Mouse (Mus musculus) midbrain, embryonic 12.5 days (tissue): ENCODE results near the gene Prss45. TPM values are rescaled to one million over a fixed set of nuclear protein-coding genes. Genes with fewer than 3 reads are reported as not detected.

Source experiments
- ATAC-seq: fragments of 200-750 bp; cut with Nextera tagmentation; 2 replicates; pipeline ENCODE4 v1.8.0; 2017; ENCODE audit warnings: low read depth, moderate TSS enrichment, moderate library complexity; ENCODE audit not compliant: low FRiP score
- H3K27ac ChIP-seq: fragments of 300-500 bp; sonication (generic); replicated peaks from 2 replicates; pipeline ENCODE4 v1.5.1; 2016; ENCODE audit warnings: mild to moderate bottlenecking
- H3K27me3 ChIP-seq: fragments of 300-500 bp; sonication (generic); 2 replicates; pipeline ENCODE4 v1.6.1; 2016; ENCODE audit warnings: mild to moderate bottlenecking
- H3K36me3 ChIP-seq: fragments of 300-500 bp; sonication (generic); 2 replicates; pipeline ENCODE4 v1.6.1; 2016
- H3K4me1 ChIP-seq: fragments of 300-500 bp; sonication (generic); 2 replicates; pipeline ENCODE4 v1.6.1; 2016
- H3K4me2 ChIP-seq: fragments of 300-500 bp; sonication (generic); replicated peaks from 2 replicates; pipeline ENCODE4 v1.6.1; 2016; ENCODE audit warnings: mild to moderate bottlenecking, moderate library complexity
- H3K4me3 ChIP-seq: fragments of 300-500 bp; sonication (generic); 2 replicates; pipeline ENCODE4 v1.5.1; 2016; ENCODE audit warnings: mild to moderate bottlenecking
- H3K9ac ChIP-seq: fragments of 300-500 bp; sonication (generic); replicated peaks from 2 replicates; pipeline ENCODE4 v1.6.1; 2016; ENCODE audit warnings: mild to moderate bottlenecking, moderate library complexity
- H3K9me3 ChIP-seq: fragments of 300-500 bp; sonication (generic); 2 replicates; pipeline ENCODE4 v1.6.1; 2016; ENCODE audit warnings: mild to moderate bottlenecking
- WGBS: fragments of 180-500 bp; shearing (Covaris S2); methylation state at CpG from one replicate; pipeline ENCODE4 v1.1.7; 2016; 5-methylcytosine and 5-hydroxymethylcytosine counted together
- polyA plus RNA-seq: library from polyadenylated mRNA; unstranded; fragments of >200 nt; fragmentation: Nextera tagmentation; extraction: Ambion mirVana; gene quantifications from 2 replicates; pipeline ENCODE4 v1.2.1, GENCODE M21; 2016

Prss45 gene
- polyA plus RNA-seq, 1 experiment from 2014 or later = not detected

DNA sequence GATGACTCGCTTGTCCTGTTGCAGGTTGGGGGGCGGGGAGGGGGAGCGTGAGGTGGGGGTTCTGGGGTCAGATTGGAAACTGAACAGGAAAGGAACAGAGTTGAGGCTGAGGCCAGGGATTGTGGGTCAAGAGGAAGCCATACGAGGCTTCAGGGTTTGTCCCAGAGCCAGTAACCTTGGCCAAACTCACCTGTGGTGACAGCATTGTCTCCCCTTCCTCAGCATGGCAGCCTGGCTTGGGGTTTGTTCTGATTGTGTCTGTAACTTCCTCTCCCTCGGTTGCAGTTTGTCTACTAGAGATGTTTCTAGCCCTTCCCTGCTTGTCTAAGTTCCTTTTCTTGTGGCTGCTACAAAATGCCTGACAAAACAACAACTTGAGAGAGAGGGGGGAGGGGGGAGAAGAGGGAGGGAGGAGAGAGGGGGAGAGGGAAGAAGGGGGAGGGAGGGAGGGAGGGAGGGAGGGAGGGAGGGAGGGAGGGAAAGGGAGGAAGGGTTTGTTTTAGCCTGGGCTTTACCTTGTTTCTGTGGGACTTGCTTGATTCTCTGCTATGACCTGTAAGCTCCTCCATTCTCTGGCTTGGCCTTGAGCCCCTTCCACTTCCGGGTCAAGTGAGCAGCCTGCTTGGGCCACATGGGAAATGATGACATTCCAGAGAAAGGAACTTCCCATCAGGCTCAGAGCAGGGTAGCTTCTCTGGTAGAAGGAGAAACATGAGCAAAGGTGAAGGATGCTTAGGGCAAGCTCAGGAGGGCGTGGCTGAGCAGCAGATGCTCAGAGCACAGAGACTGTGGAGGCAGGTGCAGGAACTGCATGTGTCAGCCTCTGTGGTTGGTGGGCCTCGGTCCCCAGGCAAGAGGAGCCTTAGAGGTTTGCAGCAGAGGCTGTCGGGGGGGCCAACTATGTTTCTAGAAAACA lies 53.3 kb downstream of the Prss45 start:
- Histone ChIP-seq H3K27me3 (peaks cover 5% of the 10 kb centered on the region; the same call in 1 of the 2 replicates), H3K4me3 (no peak overlapping the region), H3K9ac (no peak overlapping the region), H3K27ac (no peak overlapping the region), H3K4me2 (no peak overlapping the region), H3K4me1 (0 out of 2 replicates have a peak, but pooled peaks cover 5% of the 10 kb centered on the region), H3K9me3 (no peaks in the 10 kb centered on the region), H3K36me3 (no peaks in the 10 kb centered on the region)
- 76% methylated on average over 9 of the region's 9 CpGs for WGBS
- no peak for ATAC-seq

DNA sequence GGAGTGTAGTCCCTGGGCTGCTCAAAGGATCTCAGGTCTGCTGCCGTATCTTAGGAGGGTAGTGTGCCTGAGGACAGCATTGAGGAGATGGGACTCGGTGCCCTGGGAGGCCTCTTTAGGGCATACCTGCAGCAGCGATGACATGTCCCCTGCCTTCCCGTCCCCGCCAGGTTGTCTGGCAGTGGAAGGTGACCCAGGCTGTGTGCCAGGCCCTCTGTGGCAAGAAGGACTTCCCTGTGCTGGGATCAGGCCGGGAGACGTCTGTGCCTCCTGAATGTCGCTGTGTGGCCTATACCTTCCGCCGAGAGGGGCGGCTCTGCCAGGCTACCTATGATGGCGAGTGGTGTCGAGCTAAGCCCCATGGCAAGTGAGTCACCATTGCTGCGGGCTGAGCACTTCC lies 54.5 kb downstream of the Prss45 start:
- no peak overlapping the region for H3K4me2 ChIP-seq
- ATAC-seq = no peak
- WGBS = 90% methylated on average over 14 of the region's 14 CpGs
- no peak overlapping the region for H3K9ac ChIP-seq
- H3K36me3 ChIP-seq = no peaks in the 10 kb centered on the region
- H3K9me3 ChIP-seq = no peaks in the 10 kb centered on the region
- H3K27ac ChIP-seq = no peak overlapping the region
- peaks cover 5% of the 10 kb centered on the region; the same call in 1 of the 2 replicates for H3K27me3 ChIP-seq
- H3K4me3 ChIP-seq = no peak overlapping the region
- H3K4me1 ChIP-seq = 0 out of 2 replicates have a peak, but pooled peaks cover 5% of the 10 kb centered on the region

DNA sequence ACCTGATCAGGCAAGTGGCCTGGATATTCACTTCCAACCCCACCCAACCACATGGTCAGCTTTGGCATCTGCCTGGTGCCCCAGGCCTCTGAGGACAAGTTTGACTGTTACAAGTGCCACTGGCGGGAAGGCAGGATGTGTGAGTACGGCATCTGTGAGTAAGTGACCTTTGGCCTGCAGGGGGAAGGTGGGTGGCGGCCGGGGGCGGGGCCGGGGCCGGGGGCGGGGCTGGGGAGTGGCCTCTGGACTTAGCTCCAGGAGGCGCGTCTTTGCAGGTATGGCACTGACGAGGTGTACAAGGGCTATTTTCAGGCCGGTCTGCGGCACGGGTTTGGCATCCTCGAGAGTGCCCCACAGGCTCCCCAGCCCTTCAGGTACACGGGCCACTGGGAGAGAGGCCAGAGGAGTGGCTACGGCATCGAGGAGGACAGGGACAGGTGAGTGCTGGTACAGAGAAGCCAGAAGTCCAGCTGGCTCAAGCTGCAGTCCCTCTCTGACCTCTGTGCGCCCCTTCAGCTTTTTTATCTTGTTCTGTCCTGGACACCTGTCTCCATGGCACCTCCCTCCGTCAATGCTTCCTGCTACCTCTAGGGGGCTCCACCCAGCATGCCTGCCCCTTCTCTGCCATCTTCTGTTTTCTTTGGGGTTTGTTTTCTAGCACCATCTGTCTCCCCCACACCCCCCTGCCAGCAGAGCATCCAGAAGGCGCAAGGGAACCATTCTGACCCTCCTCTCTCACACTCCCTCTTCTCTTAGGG lies 55.8 kb downstream of the Prss45 start:
- Histone ChIP-seq H3K27me3 (peaks cover 6% of the 10 kb centered on the region), H3K4me1 (0 out of 2 replicates have a peak, but pooled peaks cover 5% of the 10 kb centered on the region), H3K4me2 (no peak overlapping the region), H3K9ac (no peak overlapping the region), H3K4me3 (no peak overlapping the region), H3K27ac (no peak overlapping the region), H3K9me3 (no peaks in the 10 kb centered on the region), H3K36me3 (no peaks in the 10 kb centered on the region)
- ATAC-seq = no peak
- WGBS = 17% methylated on average over 21 of the region's 21 CpGs

Other genes with a start within 250 kb of the Prss45 start
- 41.0 and 44.6 TPM in 2 replicates for gene Nradd, start 210.1 kb upstream of the Prss45 start, polyA plus RNA-seq
- gene Nbeal2, start 180.4 kb upstream of the Prss45 start, polyA plus RNA-seq = 2.6 and 3.4 TPM in 2 replicates
- gene Ccdc12, start 178.1 kb upstream of the Prss45 start, polyA plus RNA-seq = 132 and 136 TPM in 2 replicates
- 1.2 and 1.3 TPM in 2 replicates for gene Myl3, start 92.7 kb upstream of the Prss45 start, polyA plus RNA-seq
- 32.8 and 35.7 TPM in 2 replicates for gene Pth1r, start 87.4 kb upstream of the Prss45 start, polyA plus RNA-seq
- not detected in 2 replicates for gene Prss42, start 36.4 kb upstream of the Prss45 start, polyA plus RNA-seq
- gene Prss44, start 20.6 kb upstream of the Prss45 start, polyA plus RNA-seq = not detected in 2 replicates
- gene Prss43, start 7.9 kb upstream of the Prss45 start, polyA plus RNA-seq = not detected in 2 replicates
- not detected in 2 replicates for gene Prss46, start 9.9 kb downstream of the Prss45 start, polyA plus RNA-seq
- gene Prss50, start 23.4 kb downstream of the Prss45 start, polyA plus RNA-seq = 0.21 TPM in 1 of 2 replicates, not detected in the other
- gene Als2cl, start 45.3 kb downstream of the Prss45 start, polyA plus RNA-seq = 0.88 and 1.3 TPM in 2 replicates
- 0.17 and 0.24 TPM in 2 replicates for gene Tmie, start 45.5 kb downstream of the Prss45 start, polyA plus RNA-seq
- not detected in 2 replicates for gene Fam240a, start 82.3 kb downstream of the Prss45 start, polyA plus RNA-seq
- gene Tdgf1, start 111.6 kb downstream of the Prss45 start, polyA plus RNA-seq = not detected in 2 replicates
- gene Lrrc2, start 117.0 kb downstream of the Prss45 start, polyA plus RNA-seq = 0.35 TPM in 1 of 2 replicates, not detected in the other
- not detected in 2 replicates for gene Rtp3, start 156.0 kb downstream of the Prss45 start, polyA plus RNA-seq
- 1.1 and 1.8 TPM in 2 replicates for gene Ltf, start 184.7 kb downstream of the Prss45 start, polyA plus RNA-seq
- 1.3 and 1.5 TPM in 2 replicates for gene Ccrl2, start 222.9 kb downstream of the Prss45 start, polyA plus RNA-seq